Mouse (Mus musculus): ENCODE measurements around the gene Tmem247. TPM values are rescaled to one million over a fixed set of nuclear protein-coding genes. Genes with fewer than 3 reads are reported as not detected.

Gene Tmem247
- polyA plus RNA-seq, 1 experiment from 2014 or later = not detected

DNA sequence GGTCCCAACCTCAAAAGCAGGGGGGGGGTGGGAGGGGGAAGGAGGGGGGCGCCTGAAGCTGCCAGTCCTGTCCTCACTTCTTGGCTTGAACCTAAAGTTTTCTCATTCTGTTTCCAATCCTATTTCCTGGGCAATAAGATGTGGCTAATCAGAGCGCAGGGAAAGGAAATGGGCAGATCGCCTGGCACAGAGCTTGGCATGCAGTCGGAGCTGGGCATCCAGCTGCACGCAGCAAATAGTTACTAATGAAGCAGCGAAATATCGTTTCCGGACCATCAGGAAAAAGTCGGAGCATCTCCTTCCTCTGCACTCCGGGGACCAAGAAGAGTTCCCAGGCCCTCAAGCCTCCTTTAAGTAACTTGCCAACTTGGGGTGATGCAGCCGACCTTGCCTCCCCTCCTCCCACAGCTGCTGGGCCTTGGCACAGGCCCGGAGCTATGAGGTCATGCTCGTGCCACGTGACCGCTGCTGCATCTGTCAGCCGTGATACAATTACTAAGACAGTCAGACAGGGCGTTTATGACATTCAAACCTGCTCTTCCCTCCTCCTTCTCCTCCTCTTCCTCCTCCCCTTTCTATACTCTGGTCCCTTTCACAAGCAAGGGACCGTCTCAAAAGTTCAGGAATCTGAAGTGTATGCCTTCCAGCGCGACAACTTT is 20.5 kb downstream of the Tmem247 start:
- no peak overlapping the region for H3K9ac ChIP-seq (replicated peaks)
- peak; percentile 63 for ATAC-seq
- no peaks in the 10 kb centered on the region for H3K27me3 ChIP-seq (ENCODE audit: insufficient read depth, low read length)
- H3K9me3 ChIP-seq (ENCODE audit: low read length) = no peaks in the 10 kb centered on the region
- H3K27ac ChIP-seq (ENCODE audit: low read depth) = no peak overlapping the region
- DNase-seq = peak; percentile 64
- H3K4me1 ChIP-seq (ENCODE audit: insufficient read depth) = no peaks in the 10 kb centered on the region; the same call in 1 of the 2 replicates
- H3K4me3 ChIP-seq (ENCODE audit: low read depth, low read length) = peak overlapping the region; percentile 24
- no peak for TF ChIP-seq CTCF (IDR thresholded peaks at IDR 0.05; ENCODE audit: low read depth)
- no peak for TF ChIP-seq EP300 (IDR thresholded peaks at IDR 0.05; ENCODE audit: low read depth)
- 11% methylated on average over 20 of the region's 20 CpGs for WGBS (ENCODE audit: insufficient replicate concordance)
- H3K4me2 ChIP-seq (ENCODE audit: low read depth, low read length) = peak overlapping the region; percentile 58
- no peaks in the 10 kb centered on the region for H3K36me3 ChIP-seq (replicated peaks; ENCODE audit: insufficient read depth, low read length)

DNA sequence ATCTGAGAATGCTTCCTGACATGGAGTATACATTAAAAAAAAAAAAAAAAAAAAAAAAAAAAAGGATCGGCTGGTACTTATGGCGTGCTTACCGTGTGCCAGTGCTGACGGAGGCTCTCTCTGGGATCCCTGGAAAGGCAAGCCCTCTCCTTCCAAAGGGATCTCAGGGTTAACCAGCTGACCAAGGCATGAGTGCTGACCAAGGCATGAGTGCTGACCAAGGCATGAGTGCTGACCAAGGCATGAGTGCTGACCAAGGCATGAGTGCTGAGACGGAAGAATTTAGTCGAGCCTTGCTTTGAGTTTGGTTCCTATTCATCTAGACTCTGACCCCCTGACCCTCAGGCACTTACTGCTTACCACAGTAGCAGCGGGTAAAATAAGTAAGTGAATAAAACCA is 21.5 kb downstream of the Tmem247 start:
- Histone ChIP-seq H3K27ac (ENCODE audit: low read depth) (no peak overlapping the region), H3K9me3 (ENCODE audit: low read length) (no peaks in the 10 kb centered on the region), H3K4me1 (ENCODE audit: insufficient read depth) (no peaks in the 10 kb centered on the region; the same call in 1 of the 2 replicates), H3K36me3 (replicated peaks; ENCODE audit: insufficient read depth, low read length) (no peaks in the 10 kb centered on the region), H3K27me3 (ENCODE audit: insufficient read depth, low read length) (no peaks in the 10 kb centered on the region), H3K4me3 (ENCODE audit: low read depth, low read length) (no peak overlapping the region), H3K4me2 (ENCODE audit: low read depth, low read length) (no peak overlapping the region), H3K9ac (replicated peaks) (no peak overlapping the region)
- WGBS (ENCODE audit: insufficient replicate concordance) = 76% methylated on average over 7 of the region's 7 CpGs
- DNase-seq (no peak), ATAC-seq (no peak)
- no peak for TF ChIP-seq EP300 (IDR thresholded peaks at IDR 0.05; ENCODE audit: low read depth)
- TF ChIP-seq CTCF (IDR thresholded peaks at IDR 0.05; ENCODE audit: low read depth) = no peak

GRCm38 (mm10) chr17:86942112-86942511 is 25.0 kb downstream of the Tmem247 start:
- H3K36me3 ChIP-seq (replicated peaks; ENCODE audit: insufficient read depth, low read length) = no peaks in the 10 kb centered on the region
- H3K4me2 ChIP-seq (ENCODE audit: low read depth, low read length) = no peak overlapping the region
- DNase-seq = no peak
- TF ChIP-seq CTCF (IDR thresholded peaks at IDR 0.05; ENCODE audit: low read depth) = no peak
- no peak for TF ChIP-seq EP300 (IDR thresholded peaks at IDR 0.05; ENCODE audit: low read depth)
- no peaks in the 10 kb centered on the region; the same call in 1 of the 2 replicates for H3K4me1 ChIP-seq (ENCODE audit: insufficient read depth)
- H3K4me3 ChIP-seq (ENCODE audit: low read depth, low read length) = no peak overlapping the region
- no peak overlapping the region for H3K9ac ChIP-seq (replicated peaks)
- H3K27me3 ChIP-seq (ENCODE audit: insufficient read depth, low read length) = no peaks in the 10 kb centered on the region
- WGBS (ENCODE audit: insufficient replicate concordance) = 55% methylated on average over 6 of the region's 6 CpGs
- no peak overlapping the region for H3K27ac ChIP-seq (ENCODE audit: low read depth)
- no peaks in the 10 kb centered on the region for H3K9me3 ChIP-seq (ENCODE audit: low read length)
- ATAC-seq = no peak

DNA sequence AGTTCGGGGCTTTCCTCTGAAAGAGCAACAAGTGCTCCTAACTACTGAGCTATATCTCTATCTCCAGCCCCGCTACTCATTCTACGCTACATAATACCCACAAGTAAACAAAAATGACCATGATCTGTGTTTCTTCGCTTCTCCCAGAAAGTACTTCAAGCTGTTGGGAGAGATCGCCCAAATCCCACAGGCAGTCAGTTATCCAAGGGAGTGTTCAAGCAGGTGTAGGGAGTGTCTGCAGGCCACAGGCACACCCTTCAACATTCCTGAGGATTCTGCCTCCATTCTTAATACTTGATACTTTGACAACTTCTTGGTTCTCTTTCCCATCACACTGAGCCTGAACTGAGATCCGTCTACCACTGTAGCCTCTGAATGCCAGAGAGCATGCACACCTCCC is 26.0 kb downstream of the Tmem247 start:
- Histone ChIP-seq H3K4me2 (ENCODE audit: low read depth, low read length) (no peak overlapping the region), H3K9me3 (ENCODE audit: low read length) (no peaks in the 10 kb centered on the region), H3K4me3 (ENCODE audit: low read depth, low read length) (no peak overlapping the region), H3K36me3 (replicated peaks; ENCODE audit: insufficient read depth, low read length) (no peaks in the 10 kb centered on the region), H3K4me1 (ENCODE audit: insufficient read depth) (no peaks in the 10 kb centered on the region; the same call in 1 of the 2 replicates), H3K27ac (ENCODE audit: low read depth) (no peak overlapping the region), H3K27me3 (ENCODE audit: insufficient read depth, low read length) (no peaks in the 10 kb centered on the region), H3K9ac (replicated peaks) (no peak overlapping the region)
- no peak for TF ChIP-seq CTCF (IDR thresholded peaks at IDR 0.05; ENCODE audit: low read depth)
- DNase-seq (no peak), ATAC-seq (no peak)
- 77% methylated on average over 6 of the region's 6 CpGs for WGBS (ENCODE audit: insufficient replicate concordance)

- Histone ChIP-seq H3K9ac (replicated peaks) (no peak overlapping the region), H3K36me3 (replicated peaks; ENCODE audit: insufficient read depth, low read length) (no peaks in the 10 kb centered on the region), H3K4me3 (ENCODE audit: low read depth, low read length) (no peak overlapping the region), H3K27ac (ENCODE audit: low read depth) (no peak overlapping the region), H3K4me2 (ENCODE audit: low read depth, low read length) (no peak overlapping the region), H3K4me1 (ENCODE audit: insufficient read depth) (no peaks in the 10 kb centered on the region), H3K9me3 (ENCODE audit: low read length) (no peaks in the 10 kb centered on the region), H3K27me3 (ENCODE audit: insufficient read depth, low read length) (no peaks in the 10 kb centered on the region)
- no peak for DNase-seq
- 56% methylated on average over 4 of the region's 4 CpGs for WGBS (ENCODE audit: insufficient replicate concordance)
- TF ChIP-seq EP300 (IDR thresholded peaks at IDR 0.05; ENCODE audit: low read depth) (no peak), CTCF (IDR thresholded peaks at IDR 0.05; ENCODE audit: low read depth) (no peak)
- no peak for ATAC-seq
These were observed 28.9 kb downstream of the Tmem247 start for GRCm38 (mm10) chr17:86946078-86946477.

DNA sequence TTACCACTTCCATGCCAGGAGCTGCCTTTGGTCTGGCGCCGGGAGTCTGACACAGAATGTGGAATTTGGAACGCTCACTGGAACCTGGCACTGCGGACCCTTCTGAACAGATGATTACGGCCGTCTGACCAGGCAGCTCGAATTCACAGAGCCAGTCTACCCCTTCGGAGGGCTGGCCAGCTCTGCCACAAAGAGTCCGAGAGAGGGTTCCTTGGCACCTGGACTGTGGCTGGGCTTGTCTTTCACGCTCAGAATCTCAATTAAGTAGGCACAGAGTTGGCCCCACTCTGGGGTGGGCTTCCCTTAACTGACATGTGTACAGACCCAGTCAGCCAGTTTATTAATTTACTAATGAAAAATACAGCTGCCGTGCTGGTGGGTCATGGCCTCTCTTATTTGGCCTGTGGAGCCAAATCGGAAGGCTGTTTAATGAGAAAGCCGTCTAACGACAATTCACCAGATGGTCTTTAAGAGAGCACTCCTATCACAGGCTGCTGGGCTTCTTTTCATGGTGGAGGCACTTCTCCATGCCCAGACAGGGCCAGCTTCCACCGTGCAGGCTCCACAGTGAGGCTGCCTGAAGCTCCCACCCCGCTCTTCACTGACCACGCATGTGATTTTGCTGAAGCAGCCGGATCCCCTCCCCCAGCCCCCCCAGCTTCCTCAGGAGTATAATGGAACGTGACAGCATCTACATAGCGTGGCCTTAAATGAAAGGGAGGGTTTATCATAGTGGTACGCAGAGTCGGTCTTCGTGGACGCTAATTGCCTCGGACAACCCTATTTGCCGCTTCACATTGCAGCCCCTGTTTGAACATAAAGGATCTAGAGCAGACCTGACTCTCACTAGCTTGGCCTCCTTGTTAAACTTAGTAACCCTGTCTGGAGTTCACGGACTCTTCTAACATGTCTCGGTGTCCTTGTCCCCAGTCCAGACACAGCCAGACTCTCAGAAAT is 31.0 kb downstream of the Tmem247 start, which contains the start of gene Atp6v1e2:
Atp6v1e2 (minus strand) TSS at position 58 of the 957 bp plus-strand sequence.
- no peaks in the 10 kb centered on the region for H3K9me3 ChIP-seq (ENCODE audit: low read length)
- ATAC-seq (no peak), DNase-seq (no peak)
- whole genome bisulfite sequencing (ENCODE audit: insufficient replicate concordance) = 83% methylated on average over 28 of the region's 28 CpGs
- no peak within 1 kb of the TSS for H3K9ac ChIP-seq (replicated peaks)
- TF ChIP-seq CTCF (IDR thresholded peaks at IDR 0.05; ENCODE audit: low read depth) = no peak
- no peak for TF ChIP-seq EP300 (IDR thresholded peaks at IDR 0.05; ENCODE audit: low read depth)
- H3K4me3 ChIP-seq (ENCODE audit: low read depth, low read length) = no peak within 1 kb of the TSS
- no peaks in the 10 kb centered on the region for H3K4me1 ChIP-seq (ENCODE audit: insufficient read depth)
- H3K27me3 ChIP-seq (ENCODE audit: insufficient read depth, low read length) = no peaks in the 10 kb centered on the region
- no peak within 1 kb of the TSS for H3K4me2 ChIP-seq (ENCODE audit: low read depth, low read length)
- no peak within 1 kb of the TSS for H3K27ac ChIP-seq (ENCODE audit: low read depth)
- H3K36me3 ChIP-seq (replicated peaks; ENCODE audit: insufficient read depth, low read length) = no peaks in the 10 kb centered on the region
